Mouse (Mus musculus) neural tube, embryonic 14.5 days (tissue): Measurements from ENCODE around the gene Zfp345. TPM values are rescaled to one million over a fixed set of nuclear protein-coding genes. Genes with fewer than 3 reads are reported as not detected.

Source experiments
- polyA plus RNA-seq: library from polyadenylated mRNA; unstranded; fragments of >200 nt; fragmentation: Nextera tagmentation; extraction: Ambion mirVana; gene quantifications from 2 replicates; pipeline ENCODE4 v1.2.1, GENCODE M21; 2014

The Zfp345 gene
- polyA plus RNA-seq, 1 experiment from 2014 or later: 0.15 TPM

Other genes with a start within 250 kb of the Zfp345 start
- gene Gm21994, start 229.5 kb downstream of the Zfp345 start, polyA plus RNA-seq: 2.0 and 2.7 TPM in 2 replicates
- gene Gm14124, start 227.6 kb downstream of the Zfp345 start, polyA plus RNA-seq: 0.10 and 0.13 TPM in 2 replicates
- gene Gm10130, start 161.4 kb downstream of the Zfp345 start, polyA plus RNA-seq: 1.5 TPM in 1 of 2 replicates, not detected in the other
- gene 3300002I08Rik, start 122.3 kb downstream of the Zfp345 start, polyA plus RNA-seq: 16.9 and 20.0 TPM in 2 replicates
- 8.7 and 9.1 TPM in 2 replicates for gene Zfp442, start 33.6 kb downstream of the Zfp345 start, polyA plus RNA-seq
- gene Cst7, start 85.3 kb upstream of the Zfp345 start, polyA plus RNA-seq: 0.82 TPM in 1 of 2 replicates, not detected in the other
- gene Apmap, start 123.5 kb upstream of the Zfp345 start, polyA plus RNA-seq: 48.3 and 48.4 TPM in 2 replicates
- 13.0 and 15.4 TPM in 2 replicates for gene Acss1, start 183.4 kb upstream of the Zfp345 start, polyA plus RNA-seq
- gene Vsx1, start 204.3 kb upstream of the Zfp345 start, polyA plus RNA-seq: 0.06 and 0.07 TPM in 2 replicates